Mouse (Mus musculus) stomach, postnatal 0 days (tissue): Measurements from ENCODE around the gene Gm28374.

Source experiments
- CTCF ChIP-seq: IDR thresholded peaks from 2 replicates; pipeline ENCODE4 v1.5.1; 2016; ENCODE audit warnings: antibody characterized with exemption, low read depth, mild to moderate bottlenecking, moderate library complexity
- EP300 ChIP-seq: optimal IDR thresholded peaks from 2 replicates; pipeline ENCODE3; 2016; ENCODE audit warnings: antibody characterized with exemption

DNA sequence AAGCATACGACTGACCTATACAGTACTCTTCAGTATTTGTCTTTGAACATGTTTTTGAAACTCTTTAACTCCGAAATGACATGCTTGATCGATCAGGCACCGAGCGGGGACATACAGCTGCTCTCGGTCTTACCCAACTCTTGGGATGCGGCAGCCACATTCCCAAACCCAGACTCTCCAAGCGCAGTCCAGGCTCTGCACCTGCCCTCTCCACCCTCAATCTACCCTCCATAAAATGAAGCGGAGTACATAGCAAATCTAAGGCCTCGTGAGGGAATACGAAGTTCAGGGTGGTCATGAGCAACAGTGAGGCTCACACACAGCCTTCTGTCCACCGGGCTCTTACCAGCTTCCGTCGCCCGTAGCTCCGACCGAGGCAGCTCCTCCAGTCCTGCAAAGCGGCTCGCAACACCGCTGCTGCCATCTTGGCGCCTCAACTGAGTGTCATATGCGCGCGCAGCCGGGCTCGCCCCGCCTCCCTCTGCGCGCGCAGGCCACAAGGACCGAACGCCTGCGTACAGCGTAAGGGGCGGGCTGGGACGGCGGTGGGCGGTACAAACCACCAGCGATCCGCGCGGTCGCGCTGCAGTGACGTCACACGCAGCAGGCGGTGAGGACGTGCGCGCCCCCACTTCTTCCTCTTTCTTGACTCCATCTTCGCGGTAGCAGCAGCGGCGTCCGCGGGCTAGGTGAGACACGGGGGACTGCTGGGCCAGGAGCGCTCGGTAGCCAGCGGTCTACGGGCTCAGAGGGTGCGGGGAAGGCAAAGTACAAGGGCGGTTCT, 24.6 kb downstream of the Gm28374 start, which contains the start of the genes Mrpl49 and Fau:
- TF ChIP-seq CTCF (no peak), EP300 (no peak)
